Mouse (Mus musculus) inflammation-experienced regulatory T-cells, adult 16 weeks (primary cell): ENCODE measurements around the gene Brd3. TPM values are rescaled to one million over a fixed set of nuclear protein-coding genes. Genes with fewer than 3 reads are reported as not detected.

Experiments
- polyA plus RNA-seq: library from polyadenylated mRNA; unstranded; fragments of 100-300 nt; shearing (Covaris generic); gene quantifications from one replicate; pipeline ENCODE4 v1.2.1, GENCODE M21; 2017

The Brd3 gene
- polyA plus RNA-seq = 58.3 TPM

GRCm38 (mm10) chr2:27507562-27507961 is at the start of gene Brd3:
Brd3 (minus strand) TSS chr2:27507662.

GRCm38 (mm10) chr2:27514639-27515328 is 7.3 kb upstream of the Brd3 start, which contains the start of gene Wdr5:
Wdr5 (plus strand) TSS chr2:27515157.

GRCm38 (mm10) chr2:27441767-27442707 is 65.4 kb downstream of the Brd3 start, which contains the start of gene Brd3os:
Brd3os (plus strand) TSS chr2:27442324.

GRCm38 (mm10) chr2:27426855-27427457 is 80.5 kb downstream of the Brd3 start, which contains the start of gene Vav2:
Vav2 (minus strand) TSS chr2:27427033.

Other genes with a start within 250 kb of the Brd3 start
- 7.4 TPM for gene Vav2, start 80.6 kb downstream of the Brd3 start, polyA plus RNA-seq
- gene Brd3os, start 65.3 kb downstream of the Brd3 start, polyA plus RNA-seq = 0.66 TPM
- 33.4 TPM for gene Wdr5, start 7.5 kb upstream of the Brd3 start, polyA plus RNA-seq
- 5.0 TPM for gene Rxra, start 168.8 kb upstream of the Brd3 start, polyA plus RNA-seq